Mouse (Mus musculus): ENCODE data around the gene Polr1c. TPM values are rescaled to one million over a fixed set of nuclear protein-coding genes. Genes with fewer than 3 reads are reported as not detected.

Gene Polr1c
- 67.4 TPM for total RNA-seq (2023)

DNA sequence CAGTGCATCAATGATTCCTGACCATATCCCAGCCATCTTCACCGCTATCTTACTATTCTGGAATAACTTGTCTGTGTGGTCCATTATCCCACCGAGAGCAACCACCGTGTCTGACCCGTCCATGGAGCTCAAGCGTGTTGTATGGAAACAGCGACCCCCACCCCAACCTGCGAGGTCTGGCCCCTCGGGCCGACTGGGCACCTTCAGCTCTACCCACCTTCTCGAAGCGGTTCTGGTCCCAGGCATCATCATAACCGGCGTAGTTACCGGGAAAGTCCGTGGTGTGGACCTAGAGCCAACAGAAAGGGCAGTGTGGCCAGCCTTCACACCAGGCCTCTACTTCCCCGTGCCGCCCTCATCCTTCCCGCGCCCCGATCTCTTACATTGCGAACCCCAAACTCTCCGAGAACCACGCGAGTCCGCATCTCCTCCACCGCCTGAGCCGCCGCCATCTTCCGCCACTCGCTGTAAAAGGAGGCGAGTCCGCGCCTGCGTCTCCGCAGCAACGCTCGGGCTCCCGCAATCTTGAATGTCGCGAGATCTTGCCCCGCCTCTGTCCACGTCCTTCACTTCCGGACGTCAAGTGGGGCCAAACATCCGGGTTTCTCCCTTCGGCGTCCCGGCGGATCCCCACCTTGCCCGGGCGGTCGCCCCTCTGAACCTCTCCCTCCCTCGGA, at the start of gene Polr1c, which contains the start of gene Yipf3:
Gene Polr1c, minus strand, starts transcription at position 543 of the 677 bp plus-strand sequence.
Gene Yipf3, plus strand, starts transcription at position 569 of the 677 bp plus-strand sequence.

DNA sequence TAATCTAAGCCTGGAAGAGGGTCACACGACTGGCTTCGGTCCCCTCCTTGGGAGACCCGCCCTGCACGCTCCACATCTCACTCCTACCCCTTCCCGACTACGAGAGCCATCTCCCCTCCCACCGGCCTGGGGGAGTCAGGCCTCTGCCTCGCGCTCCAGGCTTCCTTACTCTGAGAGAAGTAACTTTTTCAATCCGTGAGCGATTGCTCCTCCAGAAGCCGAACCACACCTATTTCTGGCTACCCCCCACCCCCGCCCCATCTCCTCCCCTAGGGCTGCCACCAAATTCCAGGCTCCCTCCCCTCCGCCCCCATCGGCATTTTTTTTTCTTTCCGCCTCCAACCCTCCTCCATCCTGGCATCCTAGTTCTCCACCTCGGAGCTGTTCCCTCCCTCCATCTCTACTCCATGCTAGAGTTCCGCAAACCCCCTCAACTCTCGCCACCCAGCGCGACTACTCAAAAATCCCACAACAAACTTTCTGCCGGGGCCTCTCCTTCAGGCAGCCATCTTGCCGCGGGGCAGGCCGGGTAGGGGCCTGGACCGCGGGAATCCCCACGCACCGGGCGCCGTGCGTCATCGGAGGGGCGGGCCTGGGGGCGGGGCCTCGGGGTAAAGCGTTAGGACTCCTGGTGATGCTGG, 34.7 kb upstream of the Polr1c start, which contains the start of gene Tjap1:
Gene Tjap1, minus strand, starts transcription at position 544 of the 641 bp plus-strand sequence.

DNA sequence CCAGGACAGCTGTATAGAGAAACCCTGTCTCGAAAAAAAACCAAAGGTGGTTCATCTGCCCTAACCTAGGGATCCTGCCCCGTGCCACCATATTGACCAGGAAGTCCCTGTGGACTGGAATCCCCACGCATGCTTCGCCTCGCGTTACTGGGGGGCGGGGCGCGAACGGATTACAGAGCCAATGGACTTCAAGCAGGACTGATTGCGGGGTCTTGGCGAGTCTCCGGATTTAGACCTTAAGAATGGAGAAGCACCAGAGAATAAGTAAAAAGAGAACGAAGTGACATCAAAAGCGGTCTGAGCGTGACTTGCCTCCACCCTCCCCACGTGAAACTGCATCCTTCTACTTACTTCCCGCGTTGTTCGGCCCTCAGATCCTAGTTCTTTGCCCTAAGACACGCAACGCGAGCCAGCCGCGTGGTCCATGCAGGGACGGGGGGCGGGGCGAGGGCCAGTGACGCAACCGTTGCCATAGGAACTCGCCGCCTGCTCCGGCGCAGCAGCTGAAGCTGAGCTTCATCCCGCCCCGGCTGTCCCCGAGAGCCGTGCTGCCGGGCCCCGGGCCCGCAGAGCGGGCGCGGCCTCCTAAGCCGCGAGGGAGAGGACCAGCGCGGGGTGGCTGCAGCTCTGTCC, 5.7 kb upstream of the Polr1c start, which contains the start of gene Lrrc73:
Gene Lrrc73, plus strand, starts transcription at position 80 of the 633 bp plus-strand sequence.

DNA sequence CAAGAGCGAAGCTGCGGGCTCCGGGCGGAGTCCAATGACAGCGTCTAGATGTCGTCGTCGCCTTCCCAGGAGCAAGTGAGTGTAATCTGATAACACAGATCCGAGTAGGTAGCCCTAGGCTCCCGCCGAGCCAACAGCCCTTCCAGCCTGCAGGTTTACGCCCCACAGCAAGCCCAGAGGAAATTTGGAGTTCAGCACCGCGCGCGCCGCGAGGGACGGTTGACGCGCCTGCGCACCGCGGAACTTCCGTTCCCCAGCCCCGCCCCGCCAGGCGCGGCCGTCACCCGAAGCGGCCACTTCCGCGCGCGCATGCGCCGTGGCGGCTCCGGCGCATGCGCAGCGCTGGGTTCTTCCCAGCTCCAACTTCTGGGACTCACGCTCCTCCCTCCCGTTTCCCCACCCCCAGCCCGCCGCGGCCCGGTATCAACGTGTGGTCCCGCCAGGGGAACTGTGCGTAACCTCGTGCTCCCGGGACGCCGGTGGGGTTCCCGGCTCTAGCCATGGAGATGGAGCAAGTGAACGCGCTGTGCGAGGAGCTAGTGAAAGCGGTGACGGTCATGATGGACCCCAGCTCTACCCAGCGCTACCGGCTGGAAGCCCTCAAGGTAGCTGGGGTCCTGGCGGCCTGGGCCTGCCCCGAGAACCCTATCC, 45.3 kb downstream of the Polr1c start, which contains the start of the genes Polh and Xpo5:
Gene Polh, minus strand, starts transcription at position 225 of the 651 bp plus-strand sequence.
Gene Xpo5, plus strand, starts transcription at position 362 of the 651 bp plus-strand sequence.

Other genes starting within 250 kb of the Polr1c start
- 9.1 TPM for gene Vegfa, start 215.7 kb downstream of the Polr1c start, total RNA-seq (2023)
- gene Mrps18a, start 137.1 kb downstream of the Polr1c start, total RNA-seq (2023), result 61.7 TPM
- gene Rsph9, start 103.8 kb downstream of the Polr1c start, total RNA-seq (2023), result not detected
- gene Mad2l1bp, start 94.5 kb downstream of the Polr1c start, total RNA-seq (2023), result 21.1 TPM
- gene Gtpbp2, start 87.0 kb downstream of the Polr1c start, total RNA-seq (2023), result 165 TPM
- 11.8 TPM for gene Polh, start 45.4 kb downstream of the Polr1c start, total RNA-seq (2023)
- 32.3 TPM for gene Xpo5, start 45.3 kb downstream of the Polr1c start, total RNA-seq (2023)
- gene Yipf3, start within 50 bp of the Polr1c start, total RNA-seq (2023), result 105 TPM
- gene Lrrc73, start 5.5 kb upstream of the Polr1c start, total RNA-seq (2023), result 1.2 TPM
- 49.3 TPM for gene Tjap1, start 35.0 kb upstream of the Polr1c start, total RNA-seq (2023)
- not detected for gene Dlk2, start 49.4 kb upstream of the Polr1c start, total RNA-seq (2023)
- 13.4 TPM for gene Abcc10, start 80.3 kb upstream of the Polr1c start, total RNA-seq (2023)
- 46.2 TPM for gene Zfp318, start 135.7 kb upstream of the Polr1c start, total RNA-seq (2023)
- gene Crip3, start 180.9 kb upstream of the Polr1c start, total RNA-seq (2023), result not detected
- gene Slc22a7, start 190.4 kb upstream of the Polr1c start, total RNA-seq (2023), result not detected
- 0.56 TPM for gene Ttbk1, start 239.6 kb upstream of the Polr1c start, total RNA-seq (2023)
- gene Dnph1, start 248.7 kb upstream of the Polr1c start, total RNA-seq (2023), result not detected